Mouse (Mus musculus): Measurements from ENCODE around the gene Gm2042. TPM values are rescaled to one million over a fixed set of nuclear protein-coding genes. Genes with fewer than 3 reads are reported as not detected.
"Not testable (repeated sequence)": the region's sequence is repeated elsewhere in the genome, so short reads cannot be mapped to it uniquely, and the experiment has no call there.

The Gm2042 gene
- not detected in 2 replicates for polyA plus RNA-seq (2015; fragmentation: Nextera tagmentation; extraction: Ambion mirVana)

DNA sequence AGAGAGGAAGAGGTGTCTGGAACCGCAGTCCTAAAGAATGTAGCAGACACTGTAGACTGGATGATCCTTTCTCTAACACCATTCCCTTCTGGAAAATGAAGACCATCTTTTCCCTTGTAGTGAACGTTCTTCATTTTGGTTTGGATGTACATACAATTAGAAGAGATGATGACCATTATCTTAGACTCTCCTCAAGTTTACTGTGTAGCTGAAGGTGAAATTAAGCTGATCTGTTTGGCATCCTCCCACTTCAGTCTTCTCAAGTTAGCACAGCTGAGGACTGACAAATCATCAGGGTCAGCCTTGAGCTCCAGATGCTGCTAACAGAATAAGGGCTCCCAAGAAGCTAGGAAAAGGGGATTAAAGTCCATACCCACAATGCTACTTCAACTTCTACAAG is at the start of gene Gm2042:
TSS of gene Gm2042 (plus strand) at position 301 of the 400 bp plus-strand sequence.
- not testable (repeated sequence) for H3K9me3 ChIP-seq; H3K27me3 ChIP-seq (replicated peaks); H3K4me3 ChIP-seq (replicated peaks); H3K4me2 ChIP-seq; ATAC-seq (ENCODE audit: insufficient read depth, low FRiP score, low read depth); H3K4me1 ChIP-seq; H3K9ac ChIP-seq; H3K27ac ChIP-seq; H3K36me3 ChIP-seq
- WGBS, result 80% methylated on average over 2 of the region's 2 CpGs

DNA sequence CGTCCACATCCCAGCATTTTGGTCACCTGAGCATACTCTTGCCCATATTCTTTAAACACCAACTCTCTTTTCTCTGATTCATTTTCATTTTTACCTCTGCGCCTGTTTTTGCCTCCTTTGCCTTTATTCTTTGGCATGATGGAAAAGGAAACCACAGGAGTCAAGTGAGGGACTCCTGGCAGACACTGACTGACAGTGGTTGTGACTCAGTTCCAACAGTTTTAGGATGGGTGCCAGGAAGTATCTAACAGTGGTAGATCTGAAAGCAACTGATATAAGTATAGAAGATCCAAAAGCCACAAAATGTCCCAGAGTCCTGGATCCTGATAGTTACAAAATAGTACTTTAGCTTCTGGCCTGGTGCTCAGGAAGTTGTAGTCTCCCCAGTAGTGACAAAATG is 34.2 kb upstream of the Gm2042 start, which contains the start of gene Gm2035:
TSS of gene Gm2035 (minus strand) at position 137 of the 400 bp plus-strand sequence.
- H3K4me1 ChIP-seq; H3K27me3 ChIP-seq (replicated peaks); ATAC-seq (ENCODE audit: insufficient read depth, low FRiP score, low read depth); H3K9ac ChIP-seq; H3K4me3 ChIP-seq (replicated peaks); H3K4me2 ChIP-seq; H3K27ac ChIP-seq; H3K9me3 ChIP-seq; H3K36me3 ChIP-seq: not testable (repeated sequence)
- WGBS, result 71% methylated on average over 2 of the region's 2 CpGs

DNA sequence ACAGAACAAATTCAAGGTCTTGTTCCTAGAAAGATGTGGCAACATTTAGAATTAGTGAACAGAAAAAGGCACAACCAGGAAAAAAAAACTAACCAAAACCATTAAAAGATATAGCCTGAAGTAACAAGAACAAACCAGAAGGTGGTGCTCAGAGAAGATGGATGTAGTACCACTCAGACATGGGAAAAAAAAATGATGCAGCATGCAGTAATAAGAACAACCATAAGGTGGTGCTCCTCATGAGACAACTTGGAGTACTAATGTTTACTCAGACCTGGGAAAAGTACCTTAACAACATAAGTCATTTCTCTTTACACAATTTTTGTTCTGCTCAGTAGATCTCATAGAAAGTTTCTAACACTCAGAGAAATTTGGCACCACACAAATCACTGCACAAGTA is 30.1 kb downstream of the Gm2042 start:
- H3K9ac ChIP-seq; H3K9me3 ChIP-seq; H3K36me3 ChIP-seq; H3K4me2 ChIP-seq; ATAC-seq (ENCODE audit: insufficient read depth, low FRiP score, low read depth); H3K4me3 ChIP-seq (replicated peaks); H3K4me1 ChIP-seq; H3K27me3 ChIP-seq (replicated peaks); H3K27ac ChIP-seq: not testable (repeated sequence)

DNA sequence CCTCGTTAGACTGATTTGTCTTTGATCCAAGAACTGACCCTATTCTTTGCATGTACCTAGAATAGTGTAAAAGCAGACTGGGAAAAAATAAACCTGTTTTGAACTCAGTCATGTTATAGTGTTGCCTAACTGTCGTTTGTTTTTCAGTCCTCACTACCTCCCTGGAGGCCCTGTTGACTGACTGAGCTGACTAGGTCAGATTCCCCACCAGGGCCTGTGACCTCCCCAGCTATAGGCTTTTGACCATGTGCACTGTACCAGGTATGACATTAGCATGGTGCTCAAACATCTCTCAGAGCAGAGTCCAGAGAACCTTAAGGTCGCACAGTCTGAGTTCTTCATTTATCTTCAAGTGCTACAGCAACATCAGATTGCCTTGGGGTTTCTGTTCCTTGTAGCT is 50.2 kb downstream of the Gm2042 start:
- H3K27me3 ChIP-seq (replicated peaks); H3K36me3 ChIP-seq; H3K9me3 ChIP-seq; H3K4me3 ChIP-seq (replicated peaks); ATAC-seq (ENCODE audit: insufficient read depth, low FRiP score, low read depth); H3K27ac ChIP-seq; H3K4me2 ChIP-seq; H3K9ac ChIP-seq; H3K4me1 ChIP-seq: not testable (repeated sequence)
- 60% methylated on average over 3 of the region's 3 CpGs for WGBS

Other genes with a start within 250 kb of the Gm2042 start
- not detected in 2 replicates for gene Gm21319, start 178.3 kb upstream of the Gm2042 start, polyA plus RNA-seq (2015; fragmentation: Nextera tagmentation; extraction: Ambion mirVana)
- gene Gm21936, start 158.6 kb upstream of the Gm2042 start, polyA plus RNA-seq (2015; fragmentation: Nextera tagmentation; extraction: Ambion mirVana), result not detected in 2 replicates
- gene BB287469, start 137.5 kb upstream of the Gm2042 start, polyA plus RNA-seq (2015; fragmentation: Nextera tagmentation; extraction: Ambion mirVana), result not detected in 2 replicates
- gene Gm2001, start 111.7 kb upstream of the Gm2042 start, polyA plus RNA-seq (2015; fragmentation: Nextera tagmentation; extraction: Ambion mirVana), result not detected in 2 replicates
- not detected in 2 replicates for gene Gm2016, start 80.0 kb upstream of the Gm2042 start, polyA plus RNA-seq (2015; fragmentation: Nextera tagmentation; extraction: Ambion mirVana)
- gene Gm2022, start 58.7 kb upstream of the Gm2042 start, polyA plus RNA-seq (2015; fragmentation: Nextera tagmentation; extraction: Ambion mirVana), result not detected in 2 replicates
- not detected in 2 replicates for gene Gm2035, start 34.2 kb upstream of the Gm2042 start, polyA plus RNA-seq (2015; fragmentation: Nextera tagmentation; extraction: Ambion mirVana)
- gene Gm2075, start 57.8 kb downstream of the Gm2042 start, polyA plus RNA-seq (2015; fragmentation: Nextera tagmentation; extraction: Ambion mirVana), result not detected in 2 replicates
- not detected in 2 replicates for gene Gm6803, start 64.7 kb downstream of the Gm2042 start, polyA plus RNA-seq (2015; fragmentation: Nextera tagmentation; extraction: Ambion mirVana)
- gene Gm2056, start 72.9 kb downstream of the Gm2042 start, polyA plus RNA-seq (2015; fragmentation: Nextera tagmentation; extraction: Ambion mirVana), result not detected in 2 replicates
- gene Gm16368, start 129.6 kb downstream of the Gm2042 start, polyA plus RNA-seq (2015; fragmentation: Nextera tagmentation; extraction: Ambion mirVana), result not detected in 2 replicates
- not detected in 2 replicates for gene Gm10436, start 228.0 kb downstream of the Gm2042 start, polyA plus RNA-seq (2015; fragmentation: Nextera tagmentation; extraction: Ambion mirVana)

All from stomach, embryonic 15.5 days (tissue).